Mouse (Mus musculus) E14TG2a.4 (cell line): Measurements from ENCODE around the gene Olfr558.

ENCODE experiments used
- CTCF ChIP-seq: conservative IDR thresholded peaks from 2 replicates; pipeline ENCODE4 v1.5.1; 2014; ENCODE audit warnings: low read length
- NANOG ChIP-seq: IDR thresholded peaks from 2 replicates; pipeline ENCODE4 v1.6.1; 2014; ENCODE audit warnings: borderline replicate concordance, low read length, mixed read lengths
- POU5F1 ChIP-seq: IDR thresholded peaks from 2 replicates; pipeline ENCODE4 v1.6.1; 2014; ENCODE audit warnings: low read length, borderline replicate concordance

GRCm38 (mm10) chr7:102733793-102734192 lies 31.8 kb downstream of the Olfr558 start:
- TF ChIP-seq CTCF (no peak), POU5F1 (no peak), NANOG (no peak)
